Comparison of ENCODE assay signal across 9 mouse cellular contexts in genomic region chr11:114478736-114479135, GRCm38 (mm10).
DNase-seq lines count a peak whose midpoint lies in the region; ATAC-seq and TF ChIP-seq lines count a peak whose summit lies in the region.
"Had no signal": no experiment of that assay in that cellular context is flagged by ENCODE, and none has a peak within 500 bp of the region (broad histone marks: within the 10 kb centered on the region; RNA-seq: fewer than 3 reads in every experiment).

No protein-coding gene starts in this region.

- no peak overlapping the region for H3K4me3 ChIP-seq in cerebellum, adult 2 months (replicated peaks; ENCODE audit: insufficient read depth, low read depth, low read length)
- no peak overlapping the region for H3K4me3 ChIP-seq in liver, embryonic 11.5 days (ENCODE audit: low read depth, low read length)
- H3K4me3 ChIP-seq in intestine, embryonic 14.5 days (ENCODE audit: low read depth, low read length) = no peak overlapping the region

- no peak for DNase-seq in cerebellum, adult 2 months
- DNase-seq in cerebellum, adult 8-10 months = no peak
- no peak for DNase-seq in liver, embryonic 11.5 days (ENCODE audit: low spot score)
- DNase-seq in liver = no peak
- no peak for DNase-seq in intestine, embryonic 14.5 days (ENCODE audit: low spot score)
- DNase-seq in natural killer cell, adult 2 months (ENCODE audit: low spot score in 2 of 2) = peak; percentile 42 to 52
- no peak for DNase-seq in testis, postnatal 14 days (ENCODE audit: low spot score)
- no peak for DNase-seq in cerebellum, postnatal 25 days
- DNase-seq: thymus, postnatal 4 days had no signal

- peaks cover 38% of the 10 kb centered on the region for H3K4me1 ChIP-seq in cerebellum, adult 2 months (ENCODE audit: control insufficient read depth, insufficient read depth, low read length)
- no peaks in the 10 kb centered on the region for H3K4me1 ChIP-seq in liver, embryonic 11.5 days (replicated peaks; ENCODE audit: control insufficient read depth, insufficient read depth, low read length)
- no peaks in the 10 kb centered on the region; the same call in 1 of the 2 replicates for H3K4me1 ChIP-seq in intestine, embryonic 14.5 days (replicated peaks; ENCODE audit: control insufficient read depth, insufficient read depth, low read length)

- peak overlapping the region; percentile 40; the same call in 1 of the 2 replicates for H3K27ac ChIP-seq in cerebellum, adult 2 months (ENCODE audit: insufficient read depth, low read length)
- H3K27ac ChIP-seq in liver, embryonic 11.5 days (ENCODE audit: low read depth, low read length) = no peak overlapping the region
- H3K27ac ChIP-seq in intestine, embryonic 14.5 days (ENCODE audit: low read depth) = no peak overlapping the region

- WGBS in cerebellum, adult 2 months = 37% methylated on average over 7 of the region's 7 CpGs
- 11% methylated on average over 7 of the region's 7 CpGs for WGBS in liver, embryonic 11.5 days
- WGBS in intestine, embryonic 14.5 days = 14% methylated on average over 7 of the region's 7 CpGs

- no peak overlapping the region for H3K9ac ChIP-seq in liver, embryonic 11.5 days (ENCODE audit: low read depth, low read length)
- H3K9ac ChIP-seq in intestine, embryonic 14.5 days (ENCODE audit: low read length) = no peak overlapping the region

- no peaks in the 10 kb centered on the region for H3K36me3 ChIP-seq in liver, embryonic 11.5 days (ENCODE audit: control insufficient read depth, insufficient read depth, low read length)
- H3K36me3 ChIP-seq in intestine, embryonic 14.5 days (ENCODE audit: control insufficient read depth, insufficient read depth, low read length) = no peaks in the 10 kb centered on the region

- TF ChIP-seq POLR2A in cerebellum, adult 2 months (IDR thresholded peaks at IDR 0.05; ENCODE audit: borderline replicate concordance, insufficient read depth, low read length) = no peak

- H3K27me3 ChIP-seq in cerebellum, adult 2 months (ENCODE audit: control insufficient read depth, insufficient read depth, low read length) = no peaks in the 10 kb centered on the region
- H3K27me3 ChIP-seq in liver, embryonic 11.5 days (replicated peaks; ENCODE audit: control insufficient read depth, insufficient read depth, low read length) = no peaks in the 10 kb centered on the region
- 0 out of 2 replicates have a peak, but pooled peaks cover 4% of the 10 kb centered on the region for H3K27me3 ChIP-seq in intestine, embryonic 14.5 days (replicated peaks; ENCODE audit: control insufficient read depth, insufficient read depth, low read length)

- H3K9me3 ChIP-seq in liver, embryonic 11.5 days (ENCODE audit: control insufficient read depth, low read length) = no peaks in the 10 kb centered on the region
- H3K9me3 ChIP-seq in intestine, embryonic 14.5 days (ENCODE audit: control insufficient read depth, low read length) = no peaks in the 10 kb centered on the region

- TF ChIP-seq CTCF in cerebellum, adult 2 months (IDR thresholded peaks at IDR 0.05; ENCODE audit: borderline replicate concordance, insufficient read depth, low read depth, low read length) = no peak

- ATAC-seq in liver, embryonic 11.5 days (replicated peaks; ENCODE audit: low FRiP score) = peak; percentile 39; the same call in 1 of the 2 replicates
- no peak for ATAC-seq in intestine, embryonic 14.5 days (replicated peaks; ENCODE audit: low FRiP score, low TSS enrichment, low read depth)

- peak overlapping the region; percentile 29 for H3K4me2 ChIP-seq in liver, embryonic 11.5 days
- 0 out of 2 replicates have a peak overlapping the region, but pooled peaks have one; percentile 4 for H3K4me2 ChIP-seq in intestine, embryonic 14.5 days (ENCODE audit: low read length)

Comparison
In these comparisons a context has a peak if more than half of its experiments do, and no peak if none do; other contexts are left out.
1. DNase-seq: peak in natural killer cell, adult 2 months (2 of 2); none in cerebellum, adult 2 months (0 of 2), cerebellum, adult 8-10 months (single experiment), liver, embryonic 11.5 days (single experiment), liver (single experiment), intestine, embryonic 14.5 days (single experiment), testis, postnatal 14 days (single experiment) and cerebellum, postnatal 25 days (0 of 2).